Mouse (Mus musculus) erythroblast, embryonic 14.5 days (primary cell): Measurements from ENCODE around the gene Amd1.

Experiments used
- GATA1 ChIP-seq: IDR thresholded peaks from 2 replicates; pipeline ENCODE4 v1.6.1; 2012; ENCODE audit warnings: low read length, inconsistent platforms, mixed read lengths
- TAL1 ChIP-seq: IDR thresholded peaks from 3 replicates; pipeline ENCODE4 v1.6.1; 2012; ENCODE audit warnings: low read length, inconsistent platforms, mixed read lengths

DNA sequence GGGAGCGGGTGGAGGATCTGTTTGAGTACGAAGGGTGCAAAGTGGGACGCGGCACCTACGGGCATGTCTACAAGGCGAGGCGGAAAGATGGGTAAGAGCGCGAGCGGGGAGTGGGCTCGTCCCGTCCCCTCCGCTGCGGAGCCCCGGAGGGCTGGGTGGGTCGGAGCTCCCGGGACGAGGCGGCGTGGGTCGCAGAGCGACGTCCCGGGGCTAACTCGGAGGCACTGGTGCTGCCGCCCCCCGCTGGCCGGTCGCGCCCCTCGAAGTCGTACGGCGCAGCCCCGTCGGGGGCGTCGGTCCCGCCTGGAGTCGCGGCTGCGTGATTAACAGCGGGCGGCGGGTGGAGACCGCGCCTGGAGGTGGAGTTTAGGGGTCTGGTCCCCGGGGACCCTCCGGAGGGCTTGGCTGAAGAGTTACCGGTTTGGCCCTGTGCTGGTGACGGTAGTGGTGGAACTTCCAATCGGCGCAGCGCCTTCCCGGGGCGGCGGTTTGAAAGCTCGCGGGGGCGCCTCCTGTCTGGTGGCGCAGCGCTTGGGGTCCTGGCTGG, 47.7 kb upstream of the Amd1 start:
- no peak for TF ChIP-seq GATA1
- TF ChIP-seq TAL1, result no peak
